Mouse (Mus musculus) forebrain, postnatal 0 days (tissue): Measurements from ENCODE around the gene Llcfc1. TPM values are rescaled to one million over a fixed set of nuclear protein-coding genes. Genes with fewer than 3 reads are reported as not detected.

Experiments used
- ATAC-seq: fragments of 200-750 bp; cut with Nextera tagmentation; 2 replicates; pipeline ENCODE4 v1.8.0; 2017; ENCODE audit warnings: mild to moderate bottlenecking, moderate library complexity
- DNase-seq: peaks from one replicate; pipeline ENCODE4 v3.0.0-alpha.2; 2015
- H3K27ac ChIP-seq: fragments of 300-500 bp; sonication (generic); 2 replicates; pipeline ENCODE4 v1.5.1; 2014; ENCODE audit warnings: low read depth, mild to moderate bottlenecking, antibody characterized with exemption, low read length, moderate library complexity, mixed read lengths
- H3K27me3 ChIP-seq: fragments of 300-500 bp; sonication (generic); 2 replicates; pipeline ENCODE4 v1.6.1; 2014; ENCODE audit warnings: mild to moderate bottlenecking, low read length, mixed read lengths; ENCODE audit not compliant: insufficient read depth
- H3K36me3 ChIP-seq: fragments of 300-500 bp; sonication (generic); 2 replicates; pipeline ENCODE4 v1.6.1; 2014; ENCODE audit warnings: mild to moderate bottlenecking, moderate library complexity; ENCODE audit not compliant: insufficient read depth
- H3K4me1 ChIP-seq: fragments of 300-500 bp; sonication (generic); 2 replicates; pipeline ENCODE4 v1.6.1; 2014; ENCODE audit warnings: antibody characterized with exemption; ENCODE audit not compliant: insufficient read depth
- H3K4me2 ChIP-seq: fragments of 300-500 bp; sonication (generic); 2 replicates; pipeline ENCODE4 v1.6.1; 2014; ENCODE audit warnings: low read depth, mild to moderate bottlenecking, moderate library complexity
- H3K4me3 ChIP-seq: fragments of 300-500 bp; sonication (generic); 2 replicates; pipeline ENCODE4 v1.5.1; 2014; ENCODE audit warnings: low read depth, low read length, mixed read lengths
- H3K9ac ChIP-seq: fragments of 300-500 bp; sonication (generic); 2 replicates; pipeline ENCODE4 v1.6.1; 2014; ENCODE audit warnings: mild to moderate bottlenecking
- H3K9me3 ChIP-seq: fragments of 300-500 bp; sonication (generic); 2 replicates; pipeline ENCODE4 v1.6.1; 2016; ENCODE audit warnings: low read length
- CTCF ChIP-seq: sonication (generic); IDR thresholded peaks from 2 replicates; pipeline ENCODE4 v1.5.1; 2016; ENCODE audit warnings: antibody characterized with exemption, control low read depth, low read depth
- WGBS: fragments of 180-500 bp; shearing (Covaris S2); extraction: QIAGEN DNeasy Blood & Tissue Kit; methylation state at CpG from one replicate; pipeline ENCODE4 v1.1.7; 2014; 5-methylcytosine and 5-hydroxymethylcytosine counted together
- polyA plus RNA-seq: library from polyadenylated mRNA; unstranded; fragments of >200 nt; fragmentation: Nextera tagmentation; extraction: Ambion mirVana; gene quantifications from 2 replicates; pipeline ENCODE4 v1.2.1, GENCODE M21; 2015
- total RNA-seq: library from RNA; depleted of rRNA; stranded (reverse); fragments of >200 nt; gene quantifications from 2 replicates; pipeline ENCODE4 v1.2.3, GENCODE M21; 2014

Gene Llcfc1
- total and polyA plus RNA-seq, 2 experiments from 2014 or later: not detected

GRCm38 (mm10) chr6:41642765-41643164 is 41.5 kb upstream of the Llcfc1 start:
- H3K36me3 ChIP-seq: no peaks in the 10 kb centered on the region
- no peak overlapping the region for H3K9ac ChIP-seq
- DNase-seq (no peak), ATAC-seq (no peak)
- no peaks in the 10 kb centered on the region for H3K9me3 ChIP-seq
- no peaks in the 10 kb centered on the region for H3K27me3 ChIP-seq
- no peak for TF ChIP-seq CTCF
- WGBS: 91% methylated on average over 4 of the region's 4 CpGs
- no peak overlapping the region for H3K27ac ChIP-seq
- H3K4me3 ChIP-seq: no peak overlapping the region
- no peaks in the 10 kb centered on the region for H3K4me1 ChIP-seq
- no peak overlapping the region for H3K4me2 ChIP-seq

- no peak overlapping the region for H3K27ac ChIP-seq
- ATAC-seq (no peak), DNase-seq (no peak)
- no peaks in the 10 kb centered on the region for H3K36me3 ChIP-seq
- H3K4me3 ChIP-seq: no peak overlapping the region
- H3K27me3 ChIP-seq: no peaks in the 10 kb centered on the region
- no peak for TF ChIP-seq CTCF
- H3K9ac ChIP-seq: no peak overlapping the region
- no peaks in the 10 kb centered on the region for H3K9me3 ChIP-seq
- 94% methylated on average over 3 of the region's 3 CpGs for WGBS
- H3K4me1 ChIP-seq: no peaks in the 10 kb centered on the region
- H3K4me2 ChIP-seq: no peak overlapping the region
Observed at GRCm38 (mm10) chr6:41643227-41643626, 41.0 kb upstream of the Llcfc1 start.

- ATAC-seq (no peak), DNase-seq (no peak)
- no peaks in the 10 kb centered on the region for H3K36me3 ChIP-seq
- no peak for TF ChIP-seq CTCF
- 90% methylated on average over 3 of the region's 3 CpGs for WGBS
- no peaks in the 10 kb centered on the region for H3K9me3 ChIP-seq
- H3K4me1 ChIP-seq: no peaks in the 10 kb centered on the region
- H3K27me3 ChIP-seq: no peaks in the 10 kb centered on the region
- H3K27ac ChIP-seq: no peak overlapping the region
- no peak overlapping the region for H3K9ac ChIP-seq
- no peak overlapping the region for H3K4me3 ChIP-seq
- no peak overlapping the region for H3K4me2 ChIP-seq
Observed at GRCm38 (mm10) chr6:41646220-41646619, 38.0 kb upstream of the Llcfc1 start.

GRCm38 (mm10) chr6:41646672-41647071 is 37.6 kb upstream of the Llcfc1 start:
- Histone ChIP-seq H3K4me2 (no peak overlapping the region), H3K9me3 (no peaks in the 10 kb centered on the region), H3K27me3 (no peaks in the 10 kb centered on the region), H3K27ac (no peak overlapping the region), H3K36me3 (no peaks in the 10 kb centered on the region), H3K9ac (no peak overlapping the region), H3K4me1 (no peaks in the 10 kb centered on the region), H3K4me3 (no peak overlapping the region)
- DNase-seq (no peak), ATAC-seq (no peak)
- TF ChIP-seq CTCF: no peak

GRCm38 (mm10) chr6:41653173-41653572 is 31.1 kb upstream of the Llcfc1 start:
- H3K27ac ChIP-seq: no peak overlapping the region
- ATAC-seq (no peak), DNase-seq (no peak)
- no peaks in the 10 kb centered on the region for H3K27me3 ChIP-seq
- WGBS: 95% methylated on average over 5 of the region's 5 CpGs
- no peak overlapping the region for H3K4me2 ChIP-seq
- H3K9me3 ChIP-seq: no peaks in the 10 kb centered on the region
- no peak for TF ChIP-seq CTCF
- H3K4me1 ChIP-seq: no peaks in the 10 kb centered on the region
- no peak overlapping the region for H3K4me3 ChIP-seq
- no peak overlapping the region for H3K9ac ChIP-seq
- H3K36me3 ChIP-seq: no peaks in the 10 kb centered on the region

- H3K27ac ChIP-seq: no peak overlapping the region
- TF ChIP-seq CTCF: no peak
- WGBS: 90% methylated on average over 8 of the region's 8 CpGs
- H3K27me3 ChIP-seq: no peaks in the 10 kb centered on the region
- H3K4me3 ChIP-seq: no peak overlapping the region
- no peak overlapping the region for H3K4me2 ChIP-seq
- no peaks in the 10 kb centered on the region for H3K36me3 ChIP-seq
- no peaks in the 10 kb centered on the region for H3K4me1 ChIP-seq
- H3K9me3 ChIP-seq: no peaks in the 10 kb centered on the region
- no peak overlapping the region for H3K9ac ChIP-seq
- ATAC-seq: no peak
- DNase-seq: no peak
Observed at GRCm38 (mm10) chr6:41654648-41655047, 29.6 kb upstream of the Llcfc1 start.

- H3K4me2 ChIP-seq: no peak overlapping the region
- no peaks in the 10 kb centered on the region for H3K4me1 ChIP-seq
- no peak for TF ChIP-seq CTCF
- no peaks in the 10 kb centered on the region for H3K9me3 ChIP-seq
- H3K4me3 ChIP-seq: no peak overlapping the region
- no peak overlapping the region for H3K9ac ChIP-seq
- no peaks in the 10 kb centered on the region for H3K36me3 ChIP-seq
- DNase-seq: no peak
- H3K27ac ChIP-seq: no peak overlapping the region
- 76% methylated on average over 1 of the region's 1 CpGs for WGBS
- no peaks in the 10 kb centered on the region for H3K27me3 ChIP-seq
- no peak for ATAC-seq
Observed at GRCm38 (mm10) chr6:41658487-41658886, 25.7 kb upstream of the Llcfc1 start.

- WGBS: 34% methylated on average over 2 of the region's 2 CpGs
Observed at GRCm38 (mm10) chr6:41662320-41662719, 21.9 kb upstream of the Llcfc1 start.

More at GRCm38 (mm10) chr6:41662320-41662719, 21.9 kb upstream of the Llcfc1 start:
- DNase-seq: no peak
- TF ChIP-seq CTCF: peak; percentile 21; the same call in 1 of the 2 replicates
- Histone ChIP-seq H3K9me3 (no peaks in the 10 kb centered on the region), H3K36me3 (no peaks in the 10 kb centered on the region), H3K27me3 (no peaks in the 10 kb centered on the region), H3K4me2 (no peak overlapping the region), H3K27ac (no peak overlapping the region), H3K4me3 (no peak overlapping the region), H3K9ac (no peak overlapping the region), H3K4me1 (no peaks in the 10 kb centered on the region)
- no peak for ATAC-seq
